Mouse (Mus musculus) embryo, embryonic 9.5 days (tissue): ENCODE measurements around the gene Slc35b4.
A peak's percentile ranks its signal among the peaks of the same experiment; 100 is the strongest.

Experiments used
- DNase-seq: peaks from one replicate; pipeline ENCODE4 v3.0.0-alpha.2; 2017; ENCODE audit errors: extremely low spot score

The Slc35b4 gene

GRCm38 (mm10) chr6:34176864-34177247 lies at the start of gene Slc35b4:
Gene Slc35b4 (minus strand): TSS chr6:34177111.
- peak; percentile 92 for DNase-seq

DNA sequence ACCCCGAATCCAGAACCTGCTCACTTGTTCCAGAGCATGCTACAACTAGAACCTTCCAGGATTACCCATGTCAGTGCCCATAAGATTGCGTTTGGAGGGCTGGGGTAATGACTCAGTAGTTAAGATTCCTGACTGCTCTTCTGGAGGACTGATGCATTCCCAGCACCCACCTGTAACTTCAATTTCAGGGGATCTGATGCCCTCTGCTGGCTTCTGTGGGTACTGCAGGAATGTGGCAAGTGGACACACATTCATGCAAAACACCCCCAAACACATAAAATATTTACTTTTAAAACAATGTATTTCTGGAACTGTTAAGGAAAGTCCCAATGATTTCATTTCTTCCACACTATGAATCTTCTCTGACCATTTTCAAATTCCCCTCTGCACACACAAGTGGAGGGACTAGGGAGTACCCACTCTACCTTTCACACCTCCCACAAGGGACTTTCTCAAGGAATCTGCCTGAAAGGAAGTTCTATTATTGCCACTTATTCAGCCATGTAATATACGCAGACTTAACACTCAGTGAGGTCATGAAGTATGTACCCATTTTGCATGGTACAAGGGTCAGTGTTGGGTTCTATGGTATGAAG lies 48.2 kb upstream of the Slc35b4 start:
- no peak for DNase-seq

GRCm38 (mm10) chr6:34216450-34217319 lies 39.8 kb upstream of the Slc35b4 start:
- no peak for DNase-seq

GRCm38 (mm10) chr6:34205754-34206153 lies 28.8 kb upstream of the Slc35b4 start:
- no peak for DNase-seq

GRCm38 (mm10) chr6:34204971-34205572 lies 28.2 kb upstream of the Slc35b4 start:
- DNase-seq: no peak

DNA sequence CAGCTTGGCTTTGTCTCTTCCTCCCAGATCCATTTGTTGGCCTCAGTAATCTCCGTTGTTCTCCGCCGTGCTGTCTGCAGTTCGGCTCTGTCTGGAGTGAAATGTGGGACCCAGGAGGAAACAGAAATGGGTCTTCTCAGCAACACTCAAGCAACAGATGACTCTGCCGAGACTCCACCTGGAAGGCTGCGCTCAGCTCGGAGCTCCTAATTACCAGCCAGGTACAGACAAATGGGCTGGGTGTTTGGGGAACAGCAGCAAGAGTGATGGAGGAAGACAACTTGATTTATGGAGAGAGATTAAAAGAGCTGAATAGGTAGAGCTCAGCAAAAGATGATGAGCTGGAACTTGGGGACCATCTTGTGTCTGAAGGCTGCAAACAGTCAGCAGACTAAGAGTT lies 26.6 kb upstream of the Slc35b4 start:
- DNase-seq: no peak

DNA sequence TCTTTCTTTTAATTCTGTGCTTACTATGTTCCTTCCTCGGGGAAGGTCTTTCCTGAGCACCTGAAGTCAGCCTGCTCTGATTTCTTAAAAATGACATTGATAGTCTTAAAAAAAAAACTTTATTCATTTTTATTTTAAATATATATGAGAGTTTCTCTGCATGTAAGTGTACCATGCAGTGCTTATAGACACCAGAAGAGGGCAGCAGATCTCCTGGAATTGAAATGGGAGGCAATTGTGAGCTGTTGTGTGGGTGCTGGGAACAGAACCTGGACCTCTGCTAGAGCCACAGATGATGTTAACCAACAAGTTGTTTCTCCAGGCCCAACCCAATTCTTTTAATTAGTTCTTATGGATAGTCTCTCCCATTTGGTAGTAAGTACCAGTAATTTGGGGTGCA lies 18.1 kb upstream of the Slc35b4 start:
- no peak for DNase-seq

DNA sequence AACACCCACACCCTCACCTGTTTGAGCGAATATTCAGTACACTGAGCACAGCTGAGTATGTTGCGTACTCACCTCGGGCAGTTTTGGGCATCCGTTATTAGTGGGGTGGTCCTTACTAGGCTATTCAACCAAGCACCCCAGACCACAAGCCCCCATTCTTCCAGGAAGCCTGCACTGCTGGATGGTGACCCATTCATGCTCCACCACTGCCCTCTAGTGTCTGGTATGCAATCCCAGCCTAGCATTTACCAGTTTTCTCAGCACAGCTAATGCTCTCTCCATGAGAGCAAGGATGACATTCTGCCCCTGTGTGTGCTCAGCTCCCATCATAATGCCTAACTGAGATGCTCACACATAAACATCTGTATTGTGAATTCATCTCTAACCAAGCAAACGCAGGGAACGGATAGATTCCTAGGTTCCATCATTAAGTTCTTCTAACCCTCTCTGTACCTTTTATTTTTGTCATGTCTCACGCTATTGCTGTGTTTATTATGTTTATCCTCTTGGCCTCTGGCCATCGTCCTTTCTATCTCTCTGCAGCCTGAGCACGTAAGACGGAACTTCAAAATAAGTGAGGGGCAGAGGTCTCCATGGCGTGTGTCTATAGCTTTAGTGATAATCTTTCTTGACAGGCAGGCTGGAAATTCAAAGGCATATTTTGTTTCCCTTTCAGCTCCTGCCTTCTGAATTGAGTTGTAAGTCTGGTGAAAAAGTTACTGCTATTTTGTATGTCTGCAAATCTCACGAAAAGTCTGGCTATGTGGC lies 17.0 kb upstream of the Slc35b4 start:
- DNase-seq: peak; percentile 59

- DNase-seq: no peak
Measured at GRCm38 (mm10) chr6:34191401-34191800, 14.5 kb upstream of the Slc35b4 start.

GRCm38 (mm10) chr6:34189494-34189893 lies 12.6 kb upstream of the Slc35b4 start:
- DNase-seq: no peak

- no peak for DNase-seq
Measured at GRCm38 (mm10) chr6:34187986-34188599, 11.2 kb upstream of the Slc35b4 start.

DNA sequence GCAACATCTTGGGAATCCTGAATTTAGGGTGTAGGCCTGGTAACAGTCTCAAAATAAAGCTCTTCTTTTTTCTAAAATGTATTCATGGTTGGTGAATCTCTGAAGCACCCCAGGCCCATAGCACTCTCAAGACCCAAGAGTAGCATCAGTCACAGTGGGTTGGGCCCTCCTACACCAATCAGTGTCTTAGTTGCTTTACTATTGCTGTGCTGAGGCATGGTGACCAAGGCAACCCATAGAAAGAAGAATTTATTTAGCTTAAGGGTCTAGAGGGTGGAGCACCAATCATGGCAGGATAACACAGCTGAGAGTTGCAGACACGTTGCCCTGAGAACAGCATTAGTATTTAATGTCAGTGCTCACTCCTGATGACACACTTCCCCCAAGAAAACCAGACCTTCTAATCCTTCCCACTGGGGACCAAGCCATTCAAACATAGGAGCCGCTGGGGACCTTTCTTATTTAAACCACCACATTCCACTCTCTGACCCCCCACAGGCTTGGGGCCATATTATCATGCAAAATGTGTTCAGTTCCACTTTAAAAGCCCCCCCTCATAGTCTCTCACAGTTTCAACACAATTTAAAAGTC lies 10.5 kb upstream of the Slc35b4 start:
- DNase-seq: no peak

DNA sequence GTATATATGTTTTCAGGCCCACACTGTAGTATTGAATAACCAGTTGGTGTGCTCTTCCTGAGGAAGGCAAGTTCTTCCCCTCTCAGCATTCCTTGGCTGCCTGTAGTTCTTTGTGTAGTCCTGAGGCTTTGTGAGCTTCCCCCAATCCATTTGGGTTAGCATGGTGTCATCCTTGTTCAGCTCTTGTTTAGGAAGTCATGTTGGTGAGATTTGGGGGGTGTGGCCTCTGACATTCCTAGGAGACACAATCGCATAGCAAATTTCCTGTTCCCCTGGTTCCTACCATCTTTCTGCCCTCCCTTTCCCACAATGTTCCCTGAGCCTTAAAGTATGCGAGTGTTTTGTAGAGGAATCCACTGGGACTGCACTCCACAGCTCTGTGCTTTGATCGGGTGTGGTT lies 6.4 kb upstream of the Slc35b4 start:
- DNase-seq: no peak

DNA sequence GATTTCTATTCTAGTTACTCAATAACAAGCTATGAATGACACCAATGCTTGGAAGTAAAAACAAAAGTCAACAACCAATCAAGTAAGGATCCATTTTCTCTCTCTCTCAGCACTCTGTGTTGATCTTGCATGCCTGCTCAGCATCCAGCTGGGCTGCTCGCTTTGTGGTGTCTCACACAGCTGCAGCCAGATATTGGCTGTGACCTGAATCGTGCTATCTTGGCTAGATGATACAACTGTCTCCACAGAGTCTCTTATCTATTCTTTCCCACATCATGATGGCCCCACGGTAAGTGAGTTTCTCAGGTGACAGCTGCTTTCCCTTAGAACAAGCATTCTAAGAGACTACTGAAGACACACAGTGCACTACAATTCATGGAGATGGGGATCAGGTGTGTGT lies 5.0 kb upstream of the Slc35b4 start:
- no peak for DNase-seq

DNA sequence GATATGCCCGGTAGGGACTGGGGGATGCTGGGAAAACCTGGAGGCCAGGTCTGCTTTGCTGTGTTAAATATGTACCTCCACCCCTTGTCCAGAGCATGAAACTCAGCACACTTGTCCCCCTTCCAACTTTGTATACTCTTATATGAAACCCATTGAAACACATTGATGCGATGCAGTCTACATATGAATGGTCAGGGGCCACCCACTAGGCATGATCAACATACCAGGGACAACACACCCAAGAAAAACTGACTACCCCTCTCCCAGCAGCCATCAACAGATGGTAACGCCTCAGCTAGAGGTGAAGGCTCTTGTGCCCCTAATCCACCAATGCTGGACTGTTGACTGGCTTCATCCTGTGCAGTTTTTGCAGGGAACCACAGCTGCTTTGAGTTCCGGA lies 3.0 kb upstream of the Slc35b4 start:
- DNase-seq: no peak

DNA sequence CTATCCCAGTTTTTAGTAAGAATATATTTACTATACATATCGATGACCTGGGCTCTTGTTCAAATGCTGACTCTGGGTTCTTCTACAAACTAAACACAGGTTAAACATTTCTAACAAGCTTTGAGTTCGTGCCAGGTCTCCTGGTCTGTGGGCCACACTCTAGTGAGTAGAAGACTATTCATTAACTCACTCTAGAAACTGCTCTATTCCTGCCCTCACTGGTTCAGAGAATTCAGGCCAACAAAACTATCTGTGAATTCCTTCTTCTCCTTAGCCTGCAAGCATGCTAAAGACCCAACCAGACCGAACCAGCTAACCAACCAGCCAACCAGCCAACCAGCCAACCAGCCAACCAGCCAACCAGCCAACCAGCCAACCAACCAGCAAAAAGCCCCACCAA lies 2.1 kb upstream of the Slc35b4 start:
- no peak for DNase-seq

- DNase-seq: no peak
Measured at GRCm38 (mm10) chr6:34176111-34176863, 624 bp downstream of the Slc35b4 start.

DNA sequence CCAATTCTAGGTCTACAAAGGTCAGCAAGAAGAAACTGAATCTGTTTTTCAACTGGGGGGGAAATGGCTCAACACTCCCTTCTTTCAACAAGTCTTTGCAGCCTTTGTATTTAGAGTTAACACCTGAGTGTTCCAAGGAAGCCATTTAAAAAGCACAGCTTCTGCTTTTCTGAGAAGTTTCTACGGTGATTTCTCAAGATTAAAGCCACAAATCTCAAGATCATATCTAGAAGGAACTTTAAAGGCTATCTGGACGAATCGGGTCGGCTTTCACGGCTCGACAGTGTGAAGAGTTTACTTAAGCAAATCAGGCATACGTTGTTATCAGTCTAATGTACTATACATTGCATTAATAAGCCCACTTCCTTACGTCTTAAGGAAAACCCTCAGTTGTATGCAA lies 2.2 kb downstream of the Slc35b4 start:
- no peak for DNase-seq

GRCm38 (mm10) chr6:34173251-34173650 lies 3.7 kb downstream of the Slc35b4 start:
- no peak for DNase-seq

DNA sequence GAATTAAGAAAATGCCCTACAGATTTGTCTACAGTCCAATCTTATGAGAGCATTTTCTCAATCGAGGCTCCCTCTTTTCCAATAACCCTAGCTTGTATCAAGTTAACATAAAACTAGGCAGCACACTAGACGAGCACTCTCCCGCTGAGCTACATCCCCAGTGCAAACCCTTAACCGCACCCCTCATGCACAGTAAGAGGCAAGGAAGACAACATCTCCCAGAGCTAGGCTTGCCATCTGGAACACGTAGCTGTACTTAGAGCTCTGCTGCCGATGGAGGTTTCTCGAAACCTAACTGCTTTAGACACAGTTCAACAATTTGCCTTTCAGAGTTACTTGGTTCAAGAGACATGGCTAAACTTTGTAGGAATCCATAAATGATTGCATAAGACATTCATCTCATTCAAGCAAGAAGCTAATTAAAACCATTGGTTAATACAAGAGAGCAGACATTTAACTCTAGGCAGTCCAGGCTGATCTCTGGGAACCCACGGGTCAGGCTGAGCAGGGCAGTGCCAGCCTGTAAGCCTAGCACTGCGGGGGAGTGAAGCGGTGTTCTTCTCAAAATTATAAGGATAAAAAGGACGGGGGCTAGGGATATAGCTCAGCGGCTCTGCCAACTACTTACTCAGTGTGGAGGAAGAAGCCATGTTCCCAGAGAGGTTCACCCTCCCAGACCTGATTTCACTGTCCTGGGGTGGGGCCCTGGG lies 5.0 kb downstream of the Slc35b4 start:
- DNase-seq: no peak
